Mouse (Mus musculus): ENCODE results near the gene Slc22a5. TPM values are rescaled to one million over a fixed set of nuclear protein-coding genes. Genes with fewer than 3 reads are reported as not detected.

Gene Slc22a5
- polyA plus RNA-seq, 1 experiment from 2014 or later = 10.9 TPM

- no peaks in the 10 kb centered on the region for H3K9me3 ChIP-seq (ENCODE audit: control insufficient read depth, low read length)
- H3K27me3 ChIP-seq (ENCODE audit: control insufficient read depth, insufficient read depth, low read length) = no peaks in the 10 kb centered on the region
- no peaks in the 10 kb centered on the region for H3K4me1 ChIP-seq (ENCODE audit: control insufficient read depth, insufficient read depth, low read length)
- WGBS = 85% methylated on average over 9 of the region's 9 CpGs
- no peak for ATAC-seq (ENCODE audit: low read depth)
- no peak overlapping the region for H3K9ac ChIP-seq (replicated peaks; ENCODE audit: low read depth, low read length)
- no peak overlapping the region for H3K27ac ChIP-seq (ENCODE audit: low read depth, low read length)
- H3K4me3 ChIP-seq (ENCODE audit: low read depth, low read length) = no peak overlapping the region
- no peak overlapping the region for H3K4me2 ChIP-seq (ENCODE audit: low read depth, low read length)
- no peaks in the 10 kb centered on the region for H3K36me3 ChIP-seq (ENCODE audit: control insufficient read depth, insufficient read depth, low read length)
Observed at GRCm38 (mm10) chr11:53904534-53904925, 13.1 kb upstream of the Slc22a5 start.

GRCm38 (mm10) chr11:53903781-53904533, 12.5 kb upstream of the Slc22a5 start:
- H3K4me1 ChIP-seq (ENCODE audit: control insufficient read depth, insufficient read depth, low read length) = no peaks in the 10 kb centered on the region

GRCm38 (mm10) chr11:53902741-53903140, 11.3 kb upstream of the Slc22a5 start:
- ATAC-seq (ENCODE audit: low read depth) = no peak
- whole genome bisulfite sequencing = 92% methylated on average over 14 of the region's 14 CpGs

More at GRCm38 (mm10) chr11:53903781-53904533, 12.5 kb upstream of the Slc22a5 start:
- H3K27me3 ChIP-seq (ENCODE audit: control insufficient read depth, insufficient read depth, low read length) = no peaks in the 10 kb centered on the region
- H3K36me3 ChIP-seq (ENCODE audit: control insufficient read depth, insufficient read depth, low read length) = no peaks in the 10 kb centered on the region
- H3K9ac ChIP-seq (replicated peaks; ENCODE audit: low read depth, low read length) = no peak overlapping the region
- WGBS = 62% methylated on average over 16 of the region's 16 CpGs
- no peak overlapping the region for H3K27ac ChIP-seq (ENCODE audit: low read depth, low read length)
- no peak for ATAC-seq (ENCODE audit: low read depth)
- no peak overlapping the region for H3K4me3 ChIP-seq (ENCODE audit: low read depth, low read length)
- H3K4me2 ChIP-seq (ENCODE audit: low read depth, low read length) = no peak overlapping the region
- no peaks in the 10 kb centered on the region for H3K9me3 ChIP-seq (ENCODE audit: control insufficient read depth, low read length)

GRCm38 (mm10) chr11:53900991-53901390, 9.5 kb upstream of the Slc22a5 start:
- H3K4me1 ChIP-seq (ENCODE audit: control insufficient read depth, insufficient read depth, low read length) = no peaks in the 10 kb centered on the region
- no peak overlapping the region for H3K4me2 ChIP-seq (ENCODE audit: low read depth, low read length)
- no peak for ATAC-seq (ENCODE audit: low read depth)
- WGBS = 85% methylated on average over 1 of the region's 1 CpGs
- H3K9me3 ChIP-seq (ENCODE audit: control insufficient read depth, low read length) = no peaks in the 10 kb centered on the region
- no peak overlapping the region for H3K27ac ChIP-seq (ENCODE audit: low read depth, low read length)
- no peaks in the 10 kb centered on the region for H3K27me3 ChIP-seq (ENCODE audit: control insufficient read depth, insufficient read depth, low read length)
- H3K4me3 ChIP-seq (ENCODE audit: low read depth, low read length) = no peak overlapping the region
- no peak overlapping the region for H3K9ac ChIP-seq (replicated peaks; ENCODE audit: low read depth, low read length)
- no peaks in the 10 kb centered on the region for H3K36me3 ChIP-seq (ENCODE audit: control insufficient read depth, insufficient read depth, low read length)

More at GRCm38 (mm10) chr11:53902741-53903140, 11.3 kb upstream of the Slc22a5 start:
- no peaks in the 10 kb centered on the region for H3K9me3 ChIP-seq (ENCODE audit: control insufficient read depth, low read length)
- H3K4me1 ChIP-seq (ENCODE audit: control insufficient read depth, insufficient read depth, low read length) = no peaks in the 10 kb centered on the region
- H3K9ac ChIP-seq (replicated peaks; ENCODE audit: low read depth, low read length) = no peak overlapping the region
- no peak overlapping the region for H3K27ac ChIP-seq (ENCODE audit: low read depth, low read length)
- no peak overlapping the region for H3K4me2 ChIP-seq (ENCODE audit: low read depth, low read length)
- no peaks in the 10 kb centered on the region for H3K27me3 ChIP-seq (ENCODE audit: control insufficient read depth, insufficient read depth, low read length)
- no peak overlapping the region for H3K4me3 ChIP-seq (ENCODE audit: low read depth, low read length)
- no peaks in the 10 kb centered on the region for H3K36me3 ChIP-seq (ENCODE audit: control insufficient read depth, insufficient read depth, low read length)

GRCm38 (mm10) chr11:53899981-53900380, 8.5 kb upstream of the Slc22a5 start:
- 88% methylated on average over 6 of the region's 6 CpGs for WGBS
- H3K9ac ChIP-seq (replicated peaks; ENCODE audit: low read depth, low read length) = no peak overlapping the region
- no peaks in the 10 kb centered on the region for H3K36me3 ChIP-seq (ENCODE audit: control insufficient read depth, insufficient read depth, low read length)
- ATAC-seq (ENCODE audit: low read depth) = no peak
- no peaks in the 10 kb centered on the region for H3K27me3 ChIP-seq (ENCODE audit: control insufficient read depth, insufficient read depth, low read length)
- H3K9me3 ChIP-seq (ENCODE audit: control insufficient read depth, low read length) = no peaks in the 10 kb centered on the region
- no peaks in the 10 kb centered on the region for H3K4me1 ChIP-seq (ENCODE audit: control insufficient read depth, insufficient read depth, low read length)
- no peak overlapping the region for H3K4me2 ChIP-seq (ENCODE audit: low read depth, low read length)
- H3K27ac ChIP-seq (ENCODE audit: low read depth, low read length) = no peak overlapping the region
- no peak overlapping the region for H3K4me3 ChIP-seq (ENCODE audit: low read depth, low read length)

- H3K27ac ChIP-seq (ENCODE audit: low read depth, low read length) = no peak overlapping the region
- no peak for ATAC-seq (ENCODE audit: low read depth)
- WGBS = 71% methylated on average over 3 of the region's 3 CpGs
- no peaks in the 10 kb centered on the region for H3K36me3 ChIP-seq (ENCODE audit: control insufficient read depth, insufficient read depth, low read length)
- no peaks in the 10 kb centered on the region for H3K4me1 ChIP-seq (ENCODE audit: control insufficient read depth, insufficient read depth, low read length)
- no peak overlapping the region for H3K4me3 ChIP-seq (ENCODE audit: low read depth, low read length)
- no peaks in the 10 kb centered on the region for H3K27me3 ChIP-seq (ENCODE audit: control insufficient read depth, insufficient read depth, low read length)
- no peak overlapping the region for H3K9ac ChIP-seq (replicated peaks; ENCODE audit: low read depth, low read length)
- no peak overlapping the region for H3K4me2 ChIP-seq (ENCODE audit: low read depth, low read length)
- no peaks in the 10 kb centered on the region for H3K9me3 ChIP-seq (ENCODE audit: control insufficient read depth, low read length)
Observed at GRCm38 (mm10) chr11:53899004-53899403, 7.5 kb upstream of the Slc22a5 start.

GRCm38 (mm10) chr11:53896935-53897334, 5.5 kb upstream of the Slc22a5 start:
- H3K27me3 ChIP-seq (ENCODE audit: control insufficient read depth, insufficient read depth, low read length) = no peaks in the 10 kb centered on the region
- H3K4me2 ChIP-seq (ENCODE audit: low read depth, low read length) = no peak overlapping the region
- H3K9me3 ChIP-seq (ENCODE audit: control insufficient read depth, low read length) = no peaks in the 10 kb centered on the region
- 90% methylated on average over 6 of the region's 6 CpGs for WGBS
- ATAC-seq (ENCODE audit: low read depth) = no peak
- H3K4me3 ChIP-seq (ENCODE audit: low read depth, low read length) = no peak overlapping the region
- H3K36me3 ChIP-seq (ENCODE audit: control insufficient read depth, insufficient read depth, low read length) = no peaks in the 10 kb centered on the region
- H3K9ac ChIP-seq (replicated peaks; ENCODE audit: low read depth, low read length) = no peak overlapping the region
- no peaks in the 10 kb centered on the region; the same call in 1 of the 2 replicates for H3K4me1 ChIP-seq (ENCODE audit: control insufficient read depth, insufficient read depth, low read length)
- no peak overlapping the region for H3K27ac ChIP-seq (ENCODE audit: low read depth, low read length)

GRCm38 (mm10) chr11:53893451-53893850, 2.0 kb upstream of the Slc22a5 start:
- H3K9me3 ChIP-seq (ENCODE audit: control insufficient read depth, low read length) = no peaks in the 10 kb centered on the region
- 81% methylated on average over 2 of the region's 2 CpGs for WGBS

GRCm38 (mm10) chr11:53892716-53893416, 1.4 kb upstream of the Slc22a5 start:
- 56% methylated on average over 9 of the region's 9 CpGs for WGBS

More at GRCm38 (mm10) chr11:53893451-53893850, 2.0 kb upstream of the Slc22a5 start:
- Histone ChIP-seq H3K4me2 (ENCODE audit: low read depth, low read length) (no peak overlapping the region), H3K27ac (ENCODE audit: low read depth, low read length) (no peak overlapping the region), H3K9ac (replicated peaks; ENCODE audit: low read depth, low read length) (no peak overlapping the region), H3K4me1 (ENCODE audit: control insufficient read depth, insufficient read depth, low read length) (peaks cover 7% of the 10 kb centered on the region), H3K4me3 (ENCODE audit: low read depth, low read length) (no peak overlapping the region), H3K27me3 (ENCODE audit: control insufficient read depth, insufficient read depth, low read length) (no peaks in the 10 kb centered on the region), H3K36me3 (ENCODE audit: control insufficient read depth, insufficient read depth, low read length) (no peaks in the 10 kb centered on the region)
- ATAC-seq (ENCODE audit: low read depth) = no peak

More at GRCm38 (mm10) chr11:53892716-53893416, 1.4 kb upstream of the Slc22a5 start:
- Histone ChIP-seq H3K4me3 (ENCODE audit: low read depth, low read length) (no peak overlapping the region), H3K9me3 (ENCODE audit: control insufficient read depth, low read length) (no peaks in the 10 kb centered on the region), H3K36me3 (ENCODE audit: control insufficient read depth, insufficient read depth, low read length) (no peaks in the 10 kb centered on the region), H3K9ac (replicated peaks; ENCODE audit: low read depth, low read length) (no peak overlapping the region), H3K27ac (ENCODE audit: low read depth, low read length) (no peak overlapping the region), H3K4me1 (ENCODE audit: control insufficient read depth, insufficient read depth, low read length) (peaks cover 7% of the 10 kb centered on the region), H3K27me3 (ENCODE audit: control insufficient read depth, insufficient read depth, low read length) (no peaks in the 10 kb centered on the region), H3K4me2 (ENCODE audit: low read depth, low read length) (no peak overlapping the region)
- no peak for ATAC-seq (ENCODE audit: low read depth)
